Mouse (Mus musculus) ES-E14 (cell line): ENCODE measurements around the gene Ndc80.

Source experiments
- CHD2 ChIP-seq: IDR thresholded peaks from 2 replicates; pipeline ENCODE4 v1.6.1; 2014; ENCODE audit warnings: mild to moderate bottlenecking, low read depth, low read length, inconsistent platforms
- HCFC1 ChIP-seq: IDR thresholded peaks from 2 replicates; pipeline ENCODE4 v1.6.1; 2012; ENCODE audit warnings: low read length, inconsistent platforms, borderline replicate concordance; ENCODE audit not compliant: insufficient read depth
- MAFK ChIP-seq: IDR thresholded peaks from 2 replicates; pipeline ENCODE4 v1.6.1; 2014; ENCODE audit warnings: mild to moderate bottlenecking, low read depth, low read length, inconsistent platforms; ENCODE audit not compliant: insufficient read depth
- ZC3H11A ChIP-seq: IDR thresholded peaks from 2 replicates; pipeline ENCODE4 v1.6.1; 2012; ENCODE audit warnings: low read depth, mild to moderate bottlenecking, inconsistent platforms, low read length, borderline replicate concordance
- ZNF384 ChIP-seq: IDR thresholded peaks from 2 replicates; pipeline ENCODE4 v1.6.1; 2012; ENCODE audit warnings: low read depth, low read length, inconsistent platforms

DNA sequence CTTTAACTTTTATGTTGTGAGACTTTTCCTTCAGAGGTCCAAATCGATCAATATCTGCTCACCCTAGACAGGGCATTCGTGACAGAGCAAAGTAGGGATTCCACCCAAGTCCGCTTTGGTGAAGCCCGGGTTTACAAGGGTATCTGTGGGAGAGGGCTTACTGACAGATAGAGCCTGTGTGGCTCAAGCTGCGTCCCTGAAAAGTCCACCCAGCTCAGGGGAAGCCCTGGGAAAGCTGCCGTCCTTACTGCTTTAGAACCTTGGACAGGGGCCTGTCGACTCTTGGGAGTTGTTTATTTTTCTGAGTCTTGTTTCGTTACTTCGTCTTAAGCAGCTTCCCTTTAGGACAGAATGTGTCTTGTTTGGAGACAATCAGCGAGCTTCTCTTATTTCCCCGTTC lies 26.2 kb upstream of the Ndc80 start:
- no peak for TF ChIP-seq HCFC1
- no peak for TF ChIP-seq ZC3H11A
- TF ChIP-seq CHD2 = no peak
- TF ChIP-seq MAFK = no peak
- TF ChIP-seq ZNF384 = no peak
